Mouse (Mus musculus) T-helper 17 cell (primary cell): Measurements from ENCODE around the gene Cwc25.

Experiments used
- in situ Hi-C, 2 experiments: fragments of 300-600 bp; cut with MboI, MseI; formaldehyde crosslinking; loops; 1 replicate in 1 of 2; 2 replicates in 1 of 2; pipeline ENCODE4 v1.15.1; 2025; ENCODE audit warnings: high pct_unique_total_duplicates in 2 of 2

Gene Cwc25

GRCm38 (mm10) chr11:97777129-97777529, 10.8 kb upstream of the Cwc25 start:
- in situ Hi-C loops = no loop called here

GRCm38 (mm10) chr11:97776497-97777128, 10.3 kb upstream of the Cwc25 start:
- in situ Hi-C loops = no loop called here

GRCm38 (mm10) chr11:97775808-97776496, 9.6 kb upstream of the Cwc25 start, which contains the start of gene 1700001P01Rik:
TSS of gene 1700001P01Rik (minus strand) at chr11:97775918.
- in situ Hi-C loops = no loop called here

- in situ Hi-C loops = no loop called here
Observed at GRCm38 (mm10) chr11:97775186-97775585, 8.8 kb upstream of the Cwc25 start.

GRCm38 (mm10) chr11:97771410-97771809, 5.1 kb upstream of the Cwc25 start:
- in situ Hi-C loops = no loop called here

- in situ Hi-C loops = no loop called here
Observed at GRCm38 (mm10) chr11:97769704-97770103, 3.3 kb upstream of the Cwc25 start.

GRCm38 (mm10) chr11:97761638-97762037, 4.7 kb downstream of the Cwc25 start:
- in situ Hi-C loops = no loop called here

GRCm38 (mm10) chr11:97758942-97759341, 7.4 kb downstream of the Cwc25 start:
- in situ Hi-C loops = no loop called here

- in situ Hi-C loops = no loop called here
Observed at GRCm38 (mm10) chr11:97758125-97758524, 8.2 kb downstream of the Cwc25 start.

- in situ Hi-C loops = no loop called here
Observed at GRCm38 (mm10) chr11:97753277-97753676, 13.1 kb downstream of the Cwc25 start.

GRCm38 (mm10) chr11:97748496-97748895, 17.9 kb downstream of the Cwc25 start:
- in situ Hi-C loops = no loop called here

- in situ Hi-C loops = no loop called here
Observed at GRCm38 (mm10) chr11:97747773-97748172, 18.6 kb downstream of the Cwc25 start.

- in situ Hi-C loops = no loop called here
Observed at GRCm38 (mm10) chr11:97745331-97745721, 21.0 kb downstream of the Cwc25 start.

GRCm38 (mm10) chr11:97744718-97745330, 21.5 kb downstream of the Cwc25 start:
- in situ Hi-C loops = loop anchor here in 1 of 2 experiments (5.0 kb wide), 1 partner anchor 38 kb away; no protein-coding TSS in a partner anchor

GRCm38 (mm10) chr11:97744063-97744717, 22.2 kb downstream of the Cwc25 start, which contains the start of gene Pip4k2b:
TSS of gene Pip4k2b (minus strand) at chr11:97744704.
- in situ Hi-C loops = loop anchor here in 1 of 2 experiments (5.0 kb wide), 1 partner anchor 37 kb away; no protein-coding TSS in a partner anchor

GRCm38 (mm10) chr11:97743423-97743822, 22.9 kb downstream of the Cwc25 start:
- in situ Hi-C loops = loop anchor here in 1 of 2 experiments (5.0 kb wide), 1 partner anchor 36 kb away; no protein-coding TSS in a partner anchor

- in situ Hi-C loops = loop anchor here in 1 of 2 experiments (5.0 kb wide), 1 partner anchor 35 kb away; no protein-coding TSS in a partner anchor
Observed at GRCm38 (mm10) chr11:97742591-97742990, 23.8 kb downstream of the Cwc25 start.

GRCm38 (mm10) chr11:97742157-97742556, 24.2 kb downstream of the Cwc25 start:
- in situ Hi-C loops = loop anchor here in 1 of 2 experiments (5.0 kb wide), 1 partner anchor 35 kb away; no protein-coding TSS in a partner anchor

GRCm38 (mm10) chr11:97740190-97740589, 26.2 kb downstream of the Cwc25 start:
- in situ Hi-C loops = loop anchor here in 1 of 2 experiments (5.0 kb wide), 1 partner anchor 33 kb away; no protein-coding TSS in a partner anchor

GRCm38 (mm10) chr11:97739155-97739554, 27.2 kb downstream of the Cwc25 start:
- in situ Hi-C loops = loop anchor here in 1 of 2 experiments (5.0 kb wide), 1 partner anchor 37 kb away; the partner anchor contains the start of genes Pcgf2 and Psmb3

- in situ Hi-C loops = loop anchor here in 1 of 2 experiments (5.0 kb wide), 1 partner anchor 36 kb away; the partner anchor contains the start of genes Pcgf2 and Psmb3
Observed at GRCm38 (mm10) chr11:97738703-97739102, 27.7 kb downstream of the Cwc25 start.
